Mouse (Mus musculus) limb, embryonic 13.5 days (tissue): Measurements from ENCODE around the gene Vmn1r56. TPM values are rescaled to one million over a fixed set of nuclear protein-coding genes. Genes with fewer than 3 reads are reported as not detected.
"Not testable (repeated sequence)": the region's sequence is repeated elsewhere in the genome, so short reads cannot be mapped to it uniquely, and the experiment has no call there.

ENCODE experiments used
- ATAC-seq: fragments of 200-750 bp; cut with Nextera tagmentation; 2 replicates; pipeline ENCODE4 v1.8.0; 2017; ENCODE audit warnings: low read depth, moderate number of reproducible peaks, moderate TSS enrichment; ENCODE audit not compliant: low FRiP score
- H3K27ac ChIP-seq: fragments of 300-500 bp; sonication (generic); 2 replicates; pipeline ENCODE4 v1.5.1; 2015; ENCODE audit warnings: inconsistent platforms, mild to moderate bottlenecking, moderate library complexity
- H3K27me3 ChIP-seq: fragments of 300-500 bp; sonication (generic); 2 replicates; pipeline ENCODE4 v1.6.1; 2015; ENCODE audit warnings: mild to moderate bottlenecking, inconsistent platforms
- H3K36me3 ChIP-seq: fragments of 300-500 bp; sonication (generic); 2 replicates; pipeline ENCODE4 v1.6.1; 2015; ENCODE audit warnings: inconsistent platforms, mild to moderate bottlenecking, moderate library complexity
- H3K4me1 ChIP-seq: fragments of 300-500 bp; sonication (generic); 2 replicates; pipeline ENCODE4 v1.6.1; 2015; ENCODE audit warnings: inconsistent platforms
- H3K4me2 ChIP-seq: fragments of 300-500 bp; sonication (generic); replicated peaks from 2 replicates; pipeline ENCODE4 v1.6.1; 2015; ENCODE audit warnings: inconsistent platforms, mild to moderate bottlenecking, moderate library complexity
- H3K4me3 ChIP-seq: fragments of 300-500 bp; sonication (generic); 2 replicates; pipeline ENCODE4 v1.5.1; 2015; ENCODE audit warnings: moderate library complexity, mild to moderate bottlenecking, inconsistent platforms
- H3K9ac ChIP-seq: fragments of 300-500 bp; sonication (generic); 2 replicates; pipeline ENCODE4 v1.6.1; 2015; ENCODE audit warnings: mild to moderate bottlenecking, inconsistent platforms
- H3K9me3 ChIP-seq: fragments of 300-500 bp; sonication (generic); 2 replicates; pipeline ENCODE4 v1.6.1; 2016; ENCODE audit warnings: inconsistent platforms
- WGBS: fragments of 180-500 bp; shearing (Covaris S2); methylation state at CpG from one replicate; pipeline ENCODE4 v1.1.7; 2015; 5-methylcytosine and 5-hydroxymethylcytosine counted together
- polyA plus RNA-seq: library from polyadenylated mRNA; unstranded; fragments of >200 nt; fragmentation: Nextera tagmentation; extraction: Ambion mirVana; gene quantifications from 2 replicates; pipeline ENCODE4 v1.2.1, GENCODE M21; 2015

Gene Vmn1r56
- not detected in 2 replicates for polyA plus RNA-seq

DNA sequence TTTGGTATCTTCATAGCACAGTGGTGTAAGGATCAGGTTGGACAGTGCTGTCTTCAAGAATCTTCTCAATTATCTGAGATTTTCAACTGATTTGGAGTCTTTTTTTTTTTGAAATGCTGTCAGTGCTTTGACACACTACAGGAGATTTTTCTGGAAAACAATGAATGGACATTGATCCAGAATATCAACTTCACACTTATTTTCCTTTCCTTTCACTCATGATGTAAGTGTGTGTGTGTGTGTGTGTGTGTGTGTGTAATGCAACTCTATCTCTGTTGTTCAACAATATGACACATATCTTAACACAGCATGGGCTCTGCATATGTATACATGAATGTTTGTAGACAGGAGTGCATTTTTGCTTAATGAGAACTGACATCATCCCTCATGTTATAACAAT is at the start of gene Vmn1r56:
Gene Vmn1r56, minus strand, starts transcription at position 101 of the 400 bp plus-strand sequence.
- H3K36me3 ChIP-seq = not testable (repeated sequence)

GRCm38 (mm10) chr7:5218193-5218592 is 21.6 kb upstream of the Vmn1r56 start, which contains the start of gene Vmn1r57:
Vmn1r57 (plus strand) TSS chr7:5218493.
- not testable (repeated sequence) for H3K27me3 ChIP-seq, H3K27ac ChIP-seq, H3K9ac ChIP-seq, H3K9me3 ChIP-seq, H3K4me1 ChIP-seq, ATAC-seq, H3K4me2 ChIP-seq, H3K36me3 ChIP-seq, H3K4me3 ChIP-seq
- 71% methylated on average over 1 of the region's 1 CpGs for WGBS

More for the DNA sequence above, at the start of gene Vmn1r56:
- H3K27me3 ChIP-seq, H3K4me3 ChIP-seq, H3K4me1 ChIP-seq, H3K9ac ChIP-seq, ATAC-seq, H3K9me3 ChIP-seq, H3K27ac ChIP-seq, H3K4me2 ChIP-seq: not testable (repeated sequence)

DNA sequence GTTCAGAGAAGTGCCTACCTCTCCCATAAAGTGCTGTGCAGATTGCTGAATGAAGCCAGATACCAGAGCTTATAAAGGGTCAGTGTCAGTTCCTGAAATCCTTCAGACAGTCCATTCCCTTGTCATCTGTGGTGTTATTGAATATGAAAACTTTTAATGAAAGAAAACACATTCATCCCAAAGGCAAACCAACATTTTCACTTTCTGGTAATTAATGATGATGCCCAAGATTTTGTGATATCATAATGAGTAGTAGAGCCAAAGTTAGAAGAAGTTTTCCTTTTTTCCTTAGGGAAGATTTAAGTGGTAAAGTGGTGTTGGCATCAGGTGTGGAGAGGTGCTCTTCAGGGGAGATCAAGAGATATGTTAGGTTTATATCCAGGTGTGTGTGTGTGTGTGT is 47.0 kb downstream of the Vmn1r56 start, which contains the start of gene Vmn1r55:
Gene Vmn1r55, minus strand, starts transcription at position 101 of the 400 bp plus-strand sequence.
- H3K27ac ChIP-seq, H3K4me1 ChIP-seq, H3K9me3 ChIP-seq, H3K9ac ChIP-seq, H3K27me3 ChIP-seq, H3K36me3 ChIP-seq, ATAC-seq, H3K4me2 ChIP-seq, H3K4me3 ChIP-seq: not testable (repeated sequence)

Other genes with a start within 250 kb of the Vmn1r56 start
- 0.38 and 0.92 TPM in 2 replicates for gene Sbk2, start 232.3 kb downstream of the Vmn1r56 start, polyA plus RNA-seq
- gene Sbk3, start 225.6 kb downstream of the Vmn1r56 start, polyA plus RNA-seq = not detected in 2 replicates
- gene Zfp579, start 200.6 kb downstream of the Vmn1r56 start, polyA plus RNA-seq = 35.3 and 38.5 TPM in 2 replicates
- gene Zfp524, start 182.3 kb downstream of the Vmn1r56 start, polyA plus RNA-seq = 9.1 and 10.7 TPM in 2 replicates
- gene Fiz1, start 182.1 kb downstream of the Vmn1r56 start, polyA plus RNA-seq = 44.7 and 48.6 TPM in 2 replicates
- gene Gm44973, start 181.3 kb downstream of the Vmn1r56 start, polyA plus RNA-seq = 0.42 and 2.1 TPM in 2 replicates
- gene Zfp865, start 176.4 kb downstream of the Vmn1r56 start, polyA plus RNA-seq = 6.0 and 8.1 TPM in 2 replicates
- 44.9 and 47.8 TPM in 2 replicates for gene Ccdc106, start 176.2 kb downstream of the Vmn1r56 start, polyA plus RNA-seq
- 0.13 TPM in 1 of 2 replicates, not detected in the other for gene 4632433K11Rik, start 162.6 kb downstream of the Vmn1r56 start, polyA plus RNA-seq
- 7.0 and 7.8 TPM in 2 replicates for gene Zfp784, start 158.3 kb downstream of the Vmn1r56 start, polyA plus RNA-seq
- gene Zfp580, start 145.2 kb downstream of the Vmn1r56 start, polyA plus RNA-seq = 42.1 and 42.8 TPM in 2 replicates
- 152 and 153 TPM in 2 replicates for gene U2af2, start 134.6 kb downstream of the Vmn1r56 start, polyA plus RNA-seq
- 62.2 and 64.6 TPM in 2 replicates for gene Epn1, start 116.5 kb downstream of the Vmn1r56 start, polyA plus RNA-seq
- not detected in 2 replicates for gene Rfpl4, start 79.8 kb downstream of the Vmn1r56 start, polyA plus RNA-seq
- gene Rasl2-9, start 70.8 kb downstream of the Vmn1r56 start, polyA plus RNA-seq = 0.26 and 0.31 TPM in 2 replicates
- not detected in 2 replicates for gene Vmn1r55, start 47.1 kb downstream of the Vmn1r56 start, polyA plus RNA-seq
- gene Vmn1r57, start 21.7 kb upstream of the Vmn1r56 start, polyA plus RNA-seq = not detected in 2 replicates
- not detected in 2 replicates for gene Gm5065, start 153.8 kb upstream of the Vmn1r56 start, polyA plus RNA-seq
- gene Nlrp2, start 154.3 kb upstream of the Vmn1r56 start, polyA plus RNA-seq = not detected in 2 replicates
- 0.01 TPM in 1 of 2 replicates, not detected in the other for gene Vmn1r58, start 216.6 kb upstream of the Vmn1r56 start, polyA plus RNA-seq